Mouse (Mus musculus) spleen, postnatal 4 days (tissue): ENCODE measurements around the gene Fbxo21.

Source experiments
- DNase-seq, 2 experiments: peaks; one replicate each; pipeline ENCODE4 v3.0.0; 2022; ENCODE audit warnings: low spot score in 2 of 2

Fbxo21 gene

GRCm38 (mm10) chr5:118019905-118020304, 43.4 kb downstream of the Fbxo21 start:
- no peak for DNase-seq

- DNase-seq, result no peak
Measured at GRCm38 (mm10) chr5:118023053-118023452, 46.5 kb downstream of the Fbxo21 start.

GRCm38 (mm10) chr5:118025880-118026279, 49.4 kb downstream of the Fbxo21 start:
- no peak for DNase-seq

GRCm38 (mm10) chr5:118026343-118026742, 49.8 kb downstream of the Fbxo21 start:
- no peak for DNase-seq

- no peak for DNase-seq
Measured at GRCm38 (mm10) chr5:118027101-118027697, 50.7 kb downstream of the Fbxo21 start.

- DNase-seq, result no peak
Measured at GRCm38 (mm10) chr5:118027698-118028190, 51.2 kb downstream of the Fbxo21 start, which contains the start of gene Tesc. Gene Tesc (plus strand): TSS chr5:118027743.

GRCm38 (mm10) chr5:118028191-118029034, 51.9 kb downstream of the Fbxo21 start:
- DNase-seq, result no peak

GRCm38 (mm10) chr5:118029035-118029408, 52.5 kb downstream of the Fbxo21 start:
- no peak for DNase-seq

GRCm38 (mm10) chr5:118029420-118029819, 52.9 kb downstream of the Fbxo21 start:
- no peak for DNase-seq

GRCm38 (mm10) chr5:118030022-118030675, 53.6 kb downstream of the Fbxo21 start:
- DNase-seq, result no peak

GRCm38 (mm10) chr5:118031059-118031458, 54.5 kb downstream of the Fbxo21 start:
- DNase-seq, result no peak

GRCm38 (mm10) chr5:118031508-118031907, 55.0 kb downstream of the Fbxo21 start:
- no peak for DNase-seq

- no peak for DNase-seq
Measured at GRCm38 (mm10) chr5:118033328-118033727, 56.8 kb downstream of the Fbxo21 start.

- DNase-seq, result no peak
Measured at GRCm38 (mm10) chr5:118033740-118034139, 57.2 kb downstream of the Fbxo21 start.

- DNase-seq, result no peak
Measured at GRCm38 (mm10) chr5:118034632-118035031, 58.1 kb downstream of the Fbxo21 start.

GRCm38 (mm10) chr5:118035786-118036185, 59.3 kb downstream of the Fbxo21 start:
- DNase-seq, result no peak

- no peak for DNase-seq
Measured at GRCm38 (mm10) chr5:118036888-118037797, 60.6 kb downstream of the Fbxo21 start.

- DNase-seq, result no peak
Measured at GRCm38 (mm10) chr5:118037798-118038484, 61.4 kb downstream of the Fbxo21 start.

GRCm38 (mm10) chr5:118039241-118039668, 62.7 kb downstream of the Fbxo21 start:
- DNase-seq, result no peak

GRCm38 (mm10) chr5:118042599-118042998, 66.1 kb downstream of the Fbxo21 start:
- DNase-seq, result no peak

GRCm38 (mm10) chr5:118043761-118044160, 67.2 kb downstream of the Fbxo21 start:
- DNase-seq, result no peak
